Mouse (Mus musculus) embryonic facial prominence, embryonic 15.5 days (tissue): ENCODE measurements around the gene Gabrr3. TPM values are rescaled to one million over a fixed set of nuclear protein-coding genes. Genes with fewer than 3 reads are reported as not detected.

ENCODE experiments used
- ATAC-seq: fragments of 200-750 bp; cut with Nextera tagmentation; 2 replicates; pipeline ENCODE4 v1.8.0; 2017; ENCODE audit warnings: low read depth, moderate TSS enrichment; ENCODE audit not compliant: insufficient number of reproducible peaks, low FRiP score, low TSS enrichment
- H3K27ac ChIP-seq: fragments of 300-500 bp; sonication (generic); replicated peaks from 2 replicates; pipeline ENCODE4 v1.5.1; 2015; ENCODE audit warnings: mild to moderate bottlenecking, inconsistent platforms
- H3K27me3 ChIP-seq: fragments of 300-500 bp; sonication (generic); 2 replicates; pipeline ENCODE4 v1.6.1; 2015; ENCODE audit warnings: inconsistent platforms
- H3K36me3 ChIP-seq: fragments of 300-500 bp; sonication (generic); 2 replicates; pipeline ENCODE4 v1.6.1; 2015; ENCODE audit warnings: mild to moderate bottlenecking, inconsistent platforms
- H3K4me1 ChIP-seq: fragments of 300-500 bp; sonication (generic); 2 replicates; pipeline ENCODE4 v1.6.1; 2015; ENCODE audit warnings: inconsistent platforms
- H3K4me2 ChIP-seq: fragments of 300-500 bp; sonication (generic); replicated peaks from 2 replicates; pipeline ENCODE4 v1.6.1; 2015; ENCODE audit warnings: mild to moderate bottlenecking, inconsistent platforms
- H3K4me3 ChIP-seq: fragments of 300-500 bp; sonication (generic); replicated peaks from 2 replicates; pipeline ENCODE4 v1.5.1; 2015; ENCODE audit warnings: mild to moderate bottlenecking, inconsistent platforms
- H3K9ac ChIP-seq: fragments of 300-500 bp; sonication (generic); 2 replicates; pipeline ENCODE4 v1.6.1; 2015; ENCODE audit warnings: inconsistent platforms
- H3K9me3 ChIP-seq: fragments of 300-500 bp; sonication (generic); replicated peaks from 2 replicates; pipeline ENCODE4 v1.6.1; 2016; ENCODE audit warnings: inconsistent platforms
- WGBS: fragments of 180-500 bp; shearing (Covaris S2); methylation state at CpG from one replicate; pipeline ENCODE4 v1.1.7; 2015; 5-methylcytosine and 5-hydroxymethylcytosine counted together
- polyA plus RNA-seq: library from polyadenylated mRNA; unstranded; fragments of >200 nt; fragmentation: Nextera tagmentation; extraction: Ambion mirVana; gene quantifications from 2 replicates; pipeline ENCODE4 v1.2.1, GENCODE M21; 2015

Gene Gabrr3
- polyA plus RNA-seq = 0.04 and 0.05 TPM in 2 replicates

DNA sequence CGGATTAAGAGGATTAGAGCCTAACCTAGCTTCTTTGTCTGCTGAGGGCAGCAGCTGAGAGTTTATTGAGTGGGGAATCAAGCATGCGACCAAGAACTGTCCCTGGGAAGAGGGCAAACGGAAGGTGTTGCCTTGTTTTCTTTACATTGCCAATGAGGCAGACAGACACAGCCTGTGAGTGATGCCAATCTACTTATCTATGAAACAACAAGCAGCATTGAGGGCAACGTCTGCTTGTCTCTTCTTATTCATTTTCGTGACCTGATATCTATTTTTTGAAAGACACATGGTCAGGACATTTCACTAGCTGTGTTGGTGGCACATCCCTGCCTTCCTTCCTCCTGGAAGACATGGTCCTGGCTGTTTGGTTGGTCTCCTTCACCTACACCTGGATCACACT is at the start of gene Gabrr3:
TSS of gene Gabrr3 (plus strand) at position 301 of the 400 bp plus-strand sequence.
- Histone ChIP-seq H3K27me3 (no peaks in the 10 kb centered on the region), H3K9me3 (no peaks in the 10 kb centered on the region), H3K36me3 (no peaks in the 10 kb centered on the region), H3K4me1 (0 out of 2 replicates have a peak, but pooled peaks cover 5% of the 10 kb centered on the region), H3K27ac (no peak within 1 kb of the TSS), H3K4me2 (no peak within 1 kb of the TSS), H3K4me3 (no peak within 1 kb of the TSS), H3K9ac (no peak within 1 kb of the TSS)
- WGBS = 69% methylated on average over 5 of the region's 5 CpGs
- no peak for ATAC-seq

DNA sequence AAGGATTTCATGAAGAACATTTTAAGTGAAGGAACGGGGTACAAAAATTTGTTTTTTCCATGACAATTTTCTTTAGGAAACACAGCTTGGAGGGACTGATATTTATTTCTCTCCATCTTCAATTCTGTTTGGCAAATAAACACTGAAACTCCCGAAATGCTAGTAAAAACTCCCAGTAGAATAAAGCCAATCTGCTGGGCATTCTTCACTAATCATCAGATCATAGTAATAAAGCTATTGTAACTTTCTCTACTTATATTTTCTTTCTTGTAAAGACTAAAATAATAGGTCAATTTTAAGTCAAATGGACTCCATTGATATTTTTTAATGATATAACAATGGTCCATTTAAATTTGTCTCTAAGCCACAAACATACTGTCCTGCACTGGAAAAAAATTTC is 43.2 kb upstream of the Gabrr3 start, which contains the start of gene Olfr209:
TSS of gene Olfr209 (minus strand) at position 101 of the 400 bp plus-strand sequence.
- no peaks in the 10 kb centered on the region for H3K9me3 ChIP-seq
- 71% methylated on average over 2 of the region's 2 CpGs for WGBS
- H3K27ac ChIP-seq = no peak within 1 kb of the TSS
- ATAC-seq = no peak
- H3K4me3 ChIP-seq = no peak within 1 kb of the TSS
- H3K36me3 ChIP-seq = no peaks in the 10 kb centered on the region
- no peaks in the 10 kb centered on the region for H3K27me3 ChIP-seq
- H3K9ac ChIP-seq = no peak within 1 kb of the TSS
- no peaks in the 10 kb centered on the region for H3K4me1 ChIP-seq
- H3K4me2 ChIP-seq = no peak within 1 kb of the TSS

DNA sequence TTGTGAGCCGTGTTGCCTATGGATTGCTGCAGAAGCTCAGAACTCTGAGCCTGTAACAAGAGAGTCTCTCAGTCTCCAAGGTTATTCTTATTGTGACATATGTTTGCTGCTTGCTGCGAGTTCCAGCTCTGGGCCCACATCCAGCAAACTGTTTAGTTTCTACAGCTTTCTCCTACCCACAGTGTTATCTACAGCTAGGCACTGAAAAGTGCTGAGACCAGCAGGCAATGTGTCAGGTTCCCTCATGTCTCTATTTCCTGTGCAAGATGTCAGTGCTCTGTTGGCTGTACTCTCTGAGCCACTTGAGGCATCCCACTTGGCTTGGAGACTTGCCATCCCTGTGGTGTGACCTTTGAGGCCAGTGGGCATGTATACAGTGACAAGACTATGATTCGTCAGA is 13.8 kb upstream of the Gabrr3 start:
- Histone ChIP-seq H3K27me3 (no peaks in the 10 kb centered on the region), H3K36me3 (no peaks in the 10 kb centered on the region), H3K4me1 (no peaks in the 10 kb centered on the region), H3K9ac (no peak overlapping the region), H3K4me3 (no peak overlapping the region), H3K4me2 (no peak overlapping the region), H3K27ac (no peak overlapping the region), H3K9me3 (no peaks in the 10 kb centered on the region)
- no peak for ATAC-seq
- 79% methylated on average over 3 of the region's 3 CpGs for WGBS

DNA sequence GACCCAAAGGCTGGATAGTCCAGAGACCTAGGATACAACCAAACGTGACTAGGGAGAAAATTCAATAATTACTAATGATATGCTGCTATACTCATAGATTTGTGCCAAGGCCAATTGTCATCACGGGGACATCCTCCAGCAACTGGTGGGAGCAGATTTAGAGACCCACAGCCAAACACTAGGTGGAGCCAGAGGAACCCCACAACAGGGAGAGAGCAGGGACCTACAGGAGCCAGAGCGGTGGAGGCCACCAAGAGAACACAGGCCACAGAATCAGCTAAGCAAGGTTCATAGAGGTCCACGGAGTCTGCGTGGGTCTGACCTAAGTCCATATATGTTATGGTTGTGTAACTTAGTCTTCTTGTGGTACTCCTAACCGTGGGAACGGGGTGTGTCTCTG is 6.0 kb upstream of the Gabrr3 start:
- H3K27ac ChIP-seq = no peak overlapping the region
- no peaks in the 10 kb centered on the region for H3K27me3 ChIP-seq
- H3K9ac ChIP-seq = no peak overlapping the region
- ATAC-seq = no peak
- 68% methylated on average over 7 of the region's 7 CpGs for WGBS
- no peaks in the 10 kb centered on the region for H3K36me3 ChIP-seq
- no peak overlapping the region for H3K4me3 ChIP-seq
- H3K4me1 ChIP-seq = no peaks in the 10 kb centered on the region
- H3K9me3 ChIP-seq = no peaks in the 10 kb centered on the region
- no peak overlapping the region for H3K4me2 ChIP-seq

DNA sequence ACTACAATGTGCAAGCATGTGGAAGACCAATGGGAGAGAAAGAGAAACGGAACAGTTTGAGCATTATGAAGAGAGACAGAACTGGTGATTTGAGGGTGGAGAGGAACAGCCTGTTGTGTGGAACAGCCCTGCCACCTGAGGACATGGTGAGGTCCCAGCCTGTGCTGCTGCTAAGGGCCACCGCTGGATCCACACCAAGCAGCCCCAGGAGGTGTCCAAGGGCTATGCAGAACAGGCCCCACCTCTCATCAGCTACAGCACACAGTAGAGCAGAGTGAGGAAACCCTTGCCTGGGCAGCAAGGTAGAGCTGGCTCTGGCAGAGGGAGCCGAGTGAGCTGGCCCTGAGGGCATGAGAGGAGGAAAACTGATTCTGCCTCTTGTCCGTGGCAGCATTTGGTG is 5.1 kb upstream of the Gabrr3 start:
- WGBS = 45% methylated on average over 4 of the region's 4 CpGs
- Histone ChIP-seq H3K4me2 (no peak overlapping the region), H3K27me3 (no peaks in the 10 kb centered on the region), H3K9ac (no peak overlapping the region), H3K4me3 (no peak overlapping the region), H3K27ac (no peak overlapping the region), H3K36me3 (no peaks in the 10 kb centered on the region), H3K9me3 (no peaks in the 10 kb centered on the region), H3K4me1 (no peaks in the 10 kb centered on the region)
- ATAC-seq = no peak

DNA sequence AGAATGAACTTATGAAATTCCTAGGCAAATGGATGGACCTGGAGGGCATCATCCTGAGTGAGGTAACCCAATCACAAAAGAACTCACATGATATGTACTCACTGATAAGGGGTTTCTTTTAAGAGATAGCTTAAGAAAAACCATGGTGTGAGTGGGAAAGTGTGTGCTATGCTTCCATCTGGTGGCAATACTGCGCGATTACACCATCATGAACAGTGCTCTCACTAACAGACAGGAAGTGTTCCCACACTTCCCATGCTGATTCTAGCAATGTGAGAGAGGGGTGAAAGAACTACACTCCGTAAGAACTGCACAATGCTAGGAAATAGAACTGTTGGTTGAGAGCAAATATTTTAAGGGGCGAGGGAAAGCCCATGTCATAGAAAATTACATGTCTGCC is 3.4 kb upstream of the Gabrr3 start:
- no peaks in the 10 kb centered on the region for H3K4me1 ChIP-seq
- H3K36me3 ChIP-seq = no peaks in the 10 kb centered on the region
- H3K4me3 ChIP-seq = no peak overlapping the region
- no peak overlapping the region for H3K4me2 ChIP-seq
- no peaks in the 10 kb centered on the region for H3K9me3 ChIP-seq
- no peak for ATAC-seq
- no peaks in the 10 kb centered on the region for H3K27me3 ChIP-seq
- no peak overlapping the region for H3K27ac ChIP-seq
- no peak overlapping the region for H3K9ac ChIP-seq
- 11% methylated on average over 4 of the region's 4 CpGs for WGBS

DNA sequence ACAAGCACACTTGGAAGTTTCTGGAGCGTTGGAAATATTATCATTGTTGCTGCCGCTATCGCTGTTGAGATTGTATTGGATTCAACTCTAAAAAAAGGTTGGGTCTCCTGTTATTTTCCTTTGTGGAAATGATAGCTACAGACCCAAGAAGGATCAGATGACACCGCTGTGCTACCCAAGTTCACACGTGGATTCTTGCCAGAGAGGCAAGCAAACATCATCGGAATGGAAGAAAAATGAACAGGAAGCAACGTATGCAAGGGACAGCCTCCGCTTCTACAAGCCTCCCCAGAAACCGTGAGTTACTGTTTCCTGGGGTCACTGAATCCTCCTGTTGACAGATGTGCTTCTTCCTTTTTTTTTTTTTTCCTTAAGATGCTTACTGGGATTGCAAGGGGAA is 2.3 kb upstream of the Gabrr3 start:
- no peak for ATAC-seq
- Histone ChIP-seq H3K27ac (no peak overlapping the region), H3K9ac (no peak overlapping the region), H3K4me1 (0 out of 2 replicates have a peak, but pooled peaks cover 5% of the 10 kb centered on the region), H3K36me3 (no peaks in the 10 kb centered on the region), H3K27me3 (no peaks in the 10 kb centered on the region), H3K4me3 (no peak overlapping the region), H3K4me2 (no peak overlapping the region), H3K9me3 (no peaks in the 10 kb centered on the region)
- 71% methylated on average over 9 of the region's 9 CpGs for WGBS

DNA sequence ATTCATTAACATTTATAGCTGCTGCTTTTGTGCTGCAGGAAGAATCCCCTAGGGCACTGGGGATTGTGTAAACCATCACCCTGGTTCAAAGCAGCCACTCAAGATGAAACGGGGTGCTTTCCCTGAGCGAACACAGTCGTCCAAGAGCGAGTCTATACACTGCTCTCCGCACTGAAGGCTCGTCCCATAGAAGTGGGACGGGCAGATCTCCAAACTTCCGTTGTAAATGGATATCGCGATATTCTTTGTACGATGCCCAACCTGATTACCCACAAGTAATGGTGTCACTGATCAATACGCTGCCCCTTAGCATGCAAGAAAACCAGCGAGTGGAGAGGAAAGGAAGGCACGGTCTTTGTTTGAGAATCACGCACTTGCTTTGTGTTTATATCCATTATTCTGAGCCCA is 2.2 kb downstream of the Gabrr3 start:
- no peak for ATAC-seq
- H3K9ac ChIP-seq = no peak overlapping the region
- no peak overlapping the region for H3K4me3 ChIP-seq
- H3K27ac ChIP-seq = no peak overlapping the region
- WGBS = 40% methylated on average over 15 of the region's 15 CpGs
- no peaks in the 10 kb centered on the region for H3K9me3 ChIP-seq
- H3K36me3 ChIP-seq = no peaks in the 10 kb centered on the region
- H3K27me3 ChIP-seq = no peaks in the 10 kb centered on the region
- no peak overlapping the region for H3K4me2 ChIP-seq
- 0 out of 2 replicates have a peak, but pooled peaks cover 5% of the 10 kb centered on the region for H3K4me1 ChIP-seq

DNA sequence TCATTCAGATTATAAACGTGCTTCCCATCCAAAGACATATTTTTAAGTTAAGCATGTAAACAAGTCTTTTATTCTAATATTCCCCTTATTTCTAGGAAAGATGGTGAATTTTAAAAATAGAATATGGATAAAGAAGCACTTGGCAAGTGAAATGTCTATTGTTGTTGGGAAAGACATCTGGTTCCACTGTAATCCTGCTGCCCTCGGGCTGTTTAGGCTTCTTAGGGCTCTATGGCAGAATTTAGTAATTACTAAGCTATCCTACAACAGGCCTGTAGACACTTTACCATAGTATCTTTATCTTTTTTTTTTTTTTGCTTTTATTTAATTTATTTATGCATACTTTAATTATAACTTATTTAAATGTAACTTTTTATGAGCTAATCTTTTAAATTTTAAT is 2.7 kb downstream of the Gabrr3 start:
- no peak overlapping the region for H3K9ac ChIP-seq
- no peak overlapping the region for H3K4me3 ChIP-seq
- H3K36me3 ChIP-seq = no peaks in the 10 kb centered on the region
- H3K27ac ChIP-seq = no peak overlapping the region
- 0 out of 2 replicates have a peak, but pooled peaks cover 5% of the 10 kb centered on the region for H3K4me1 ChIP-seq
- H3K4me2 ChIP-seq = no peak overlapping the region
- H3K9me3 ChIP-seq = no peaks in the 10 kb centered on the region
- WGBS = 24% methylated on average over 2 of the region's 2 CpGs
- no peak for ATAC-seq
- no peaks in the 10 kb centered on the region for H3K27me3 ChIP-seq

DNA sequence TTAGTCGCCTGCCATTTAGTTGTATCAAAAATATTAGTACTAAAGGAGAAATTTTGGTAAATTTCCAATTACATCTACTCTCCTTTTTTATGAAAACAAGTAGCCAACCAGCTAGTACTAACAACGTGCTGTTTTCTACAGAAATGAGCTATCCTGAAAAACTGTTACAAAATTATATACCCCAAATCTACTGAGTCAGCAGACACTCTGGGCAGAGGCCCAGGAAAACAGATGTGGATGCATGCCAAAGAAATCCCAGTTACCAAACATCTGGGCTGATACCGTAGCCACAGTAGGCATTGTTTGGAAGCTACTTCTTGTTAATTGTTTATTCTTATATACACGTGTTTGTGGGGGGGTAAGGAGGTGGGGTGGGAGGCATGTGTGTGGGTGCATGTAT is 6.3 kb downstream of the Gabrr3 start:
- H3K27me3 ChIP-seq = no peaks in the 10 kb centered on the region
- WGBS = 39% methylated on average over 4 of the region's 4 CpGs
- no peaks in the 10 kb centered on the region for H3K9me3 ChIP-seq
- no peak overlapping the region for H3K9ac ChIP-seq
- no peak overlapping the region for H3K4me2 ChIP-seq
- H3K4me3 ChIP-seq = no peak overlapping the region
- ATAC-seq = no peak
- H3K27ac ChIP-seq = no peak overlapping the region
- 0 out of 2 replicates have a peak, but pooled peaks cover 5% of the 10 kb centered on the region for H3K4me1 ChIP-seq
- no peaks in the 10 kb centered on the region for H3K36me3 ChIP-seq

DNA sequence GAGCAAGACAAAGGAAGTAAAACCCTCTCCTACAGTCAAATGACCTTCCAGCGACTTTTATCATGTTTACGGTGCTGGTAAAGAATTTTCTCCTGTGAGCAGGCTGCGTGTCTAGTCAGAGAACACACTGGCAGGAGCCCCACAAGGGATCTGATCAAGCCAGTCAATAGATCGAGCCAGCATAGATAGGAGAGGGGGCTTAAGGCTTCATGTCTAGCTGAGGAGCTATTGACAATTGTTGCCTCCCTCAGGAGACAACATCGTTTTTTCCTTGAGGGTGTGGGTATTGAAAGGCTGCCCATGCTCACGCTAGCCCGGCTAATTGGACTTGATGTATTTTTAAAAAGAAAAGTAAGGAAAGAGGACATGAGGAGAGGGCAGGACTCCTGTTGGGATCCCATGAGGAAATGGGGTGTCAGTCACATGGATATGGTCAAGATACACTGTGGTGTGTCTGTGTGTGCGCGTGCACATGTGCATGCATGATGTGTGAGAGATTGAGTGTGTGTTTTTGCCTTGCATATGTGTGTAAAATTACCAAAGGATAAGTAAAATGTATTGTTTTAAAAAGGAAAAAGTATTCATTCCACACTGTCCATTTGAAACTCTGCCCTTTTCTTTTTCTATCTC is 13.2 kb downstream of the Gabrr3 start:
- no peaks in the 10 kb centered on the region for H3K36me3 ChIP-seq
- no peak overlapping the region for H3K9ac ChIP-seq
- WGBS = 52% methylated on average over 9 of the region's 9 CpGs
- H3K4me3 ChIP-seq = no peak overlapping the region
- H3K9me3 ChIP-seq = no peaks in the 10 kb centered on the region
- no peak overlapping the region for H3K27ac ChIP-seq
- ATAC-seq = no peak
- H3K4me2 ChIP-seq = no peak overlapping the region
- no peaks in the 10 kb centered on the region for H3K27me3 ChIP-seq
- H3K4me1 ChIP-seq = no peaks in the 10 kb centered on the region

DNA sequence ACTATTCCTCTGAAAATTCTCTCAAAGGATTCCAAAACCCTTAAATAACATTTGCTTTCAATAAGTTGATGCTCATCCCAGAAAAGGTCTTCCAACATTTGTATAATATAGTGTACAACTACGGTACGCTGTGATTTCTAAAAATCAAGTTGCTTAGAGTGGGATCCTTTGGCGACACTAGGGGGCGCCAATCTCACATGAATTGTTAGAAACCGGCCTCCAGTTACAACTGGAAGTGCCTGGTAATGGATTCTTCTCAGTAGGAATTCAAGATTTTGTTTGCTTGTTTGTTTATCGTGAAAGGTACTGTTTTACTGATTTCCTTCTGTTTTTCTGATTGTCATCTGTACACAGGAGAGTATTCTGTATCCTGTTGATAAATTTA is 13.7 kb downstream of the Gabrr3 start:
- no peaks in the 10 kb centered on the region for H3K9me3 ChIP-seq
- H3K4me2 ChIP-seq = no peak overlapping the region
- H3K4me3 ChIP-seq = no peak overlapping the region
- H3K27me3 ChIP-seq = no peaks in the 10 kb centered on the region
- H3K36me3 ChIP-seq = no peaks in the 10 kb centered on the region
- no peak overlapping the region for H3K27ac ChIP-seq
- H3K9ac ChIP-seq = no peak overlapping the region
- no peaks in the 10 kb centered on the region for H3K4me1 ChIP-seq
- WGBS = 12% methylated on average over 6 of the region's 6 CpGs
- ATAC-seq = no peak
